Mouse (Mus musculus) ZHBTc4 (cell line): ENCODE results near the gene Slc6a21.

ENCODE experiments used
- DNase-seq: peaks from one replicate; pipeline ENCODE4 v3.0.0-alpha.2; 2011; ENCODE audit warnings: low read depth, low spot score

The Slc6a21 gene

GRCm38 (mm10) chr7:45315182-45315701, 37.9 kb downstream of the Slc6a21 start:
- DNase-seq, result no peak

GRCm38 (mm10) chr7:45316536-45316935, 39.2 kb downstream of the Slc6a21 start:
- no peak for DNase-seq

- DNase-seq, result no peak
Observed at GRCm38 (mm10) chr7:45322245-45322644, 44.9 kb downstream of the Slc6a21 start.

GRCm38 (mm10) chr7:45323069-45323468, 45.8 kb downstream of the Slc6a21 start:
- DNase-seq, result no peak

GRCm38 (mm10) chr7:45325800-45326199, 48.5 kb downstream of the Slc6a21 start:
- DNase-seq, result peak; percentile 66

- DNase-seq, result no peak
Observed at GRCm38 (mm10) chr7:45328841-45329475, 51.6 kb downstream of the Slc6a21 start.

- DNase-seq, result peak; percentile 74
Observed at GRCm38 (mm10) chr7:45331502-45331901, 54.2 kb downstream of the Slc6a21 start.

- peak; percentile 96 for DNase-seq
Observed at GRCm38 (mm10) chr7:45332685-45333425, 55.5 kb downstream of the Slc6a21 start.

- peak; percentile 88 for DNase-seq
Observed at GRCm38 (mm10) chr7:45333431-45333982, 56.2 kb downstream of the Slc6a21 start, which contains the start of gene Trpm4. Gene Trpm4, minus strand, starts transcription at chr7:45333780.

GRCm38 (mm10) chr7:45334605-45335004, 57.3 kb downstream of the Slc6a21 start:
- no peak for DNase-seq

GRCm38 (mm10) chr7:45335056-45335455, 57.7 kb downstream of the Slc6a21 start, which contains the start of gene Hrc:
Gene Hrc, plus strand, starts transcription at chr7:45335290.
- no peak for DNase-seq

- DNase-seq, result no peak
Observed at GRCm38 (mm10) chr7:45336319-45336718, 59.0 kb downstream of the Slc6a21 start.

- DNase-seq, result no peak
Observed at GRCm38 (mm10) chr7:45337469-45337868, 60.2 kb downstream of the Slc6a21 start.

GRCm38 (mm10) chr7:45338161-45338911, 61.0 kb downstream of the Slc6a21 start:
- peak; percentile 94 for DNase-seq
